Mouse (Mus musculus): ENCODE data around the gene Clic4.

GRCm38 (mm10) chr4:135242383-135242782, 30.2 kb downstream of the Clic4 start:
- TF ChIP-seq CTCF (IDR thresholded peaks at IDR 0.05; ENCODE audit: borderline replicate concordance, extremely low read depth, insufficient read depth, insufficient read length) (no peak), POLR2A (IDR thresholded peaks at IDR 0.05; ENCODE audit: borderline replicate concordance, extremely low read depth, insufficient read depth, insufficient read length, poor library complexity, severe bottlenecking) (no peak)

Data from brain, embryonic 14.5 days (tissue).